Mouse (Mus musculus): ENCODE measurements around the gene Gfod1. TPM values are rescaled to one million over a fixed set of nuclear protein-coding genes. Genes with fewer than 3 reads are reported as not detected.
A peak's percentile ranks its signal among the peaks of the same experiment; 100 is the strongest.

Gfod1 gene
- polyA plus RNA-seq, 1 experiment: 9.8 TPM

- TF ChIP-seq POLR2A (IDR thresholded peaks at IDR 0.05; ENCODE audit: borderline replicate concordance, extremely low read depth, insufficient read depth, insufficient read length, poor library complexity, severe bottlenecking): no peak
- no peak for TF ChIP-seq CTCF (IDR thresholded peaks at IDR 0.05; ENCODE audit: borderline replicate concordance, extremely low read depth, insufficient read depth, insufficient read length)
- no peak for DNase-seq (ENCODE audit: low read depth)
These were observed 17.5 kb upstream of the Gfod1 start for GRCm38 (mm10) chr13:43321492-43321891.

- DNase-seq (ENCODE audit: low read depth): no peak
- TF ChIP-seq CTCF (IDR thresholded peaks at IDR 0.05; ENCODE audit: borderline replicate concordance, extremely low read depth, insufficient read depth, insufficient read length) (no peak), POLR2A (IDR thresholded peaks at IDR 0.05; ENCODE audit: borderline replicate concordance, extremely low read depth, insufficient read depth, insufficient read length, poor library complexity, severe bottlenecking) (no peak)
These were observed 15.4 kb upstream of the Gfod1 start for GRCm38 (mm10) chr13:43319396-43319795.

GRCm38 (mm10) chr13:43317411-43317810, 13.4 kb upstream of the Gfod1 start:
- TF ChIP-seq CTCF (IDR thresholded peaks at IDR 0.05; ENCODE audit: borderline replicate concordance, extremely low read depth, insufficient read depth, insufficient read length): no peak
- TF ChIP-seq POLR2A (IDR thresholded peaks at IDR 0.05; ENCODE audit: borderline replicate concordance, extremely low read depth, insufficient read depth, insufficient read length, poor library complexity, severe bottlenecking): no peak
- DNase-seq (ENCODE audit: low read depth): no peak

GRCm38 (mm10) chr13:43305181-43305924, 1.4 kb upstream of the Gfod1 start:
- DNase-seq (ENCODE audit: low read depth): no peak
- no peak for TF ChIP-seq POLR2A (IDR thresholded peaks at IDR 0.05; ENCODE audit: borderline replicate concordance, extremely low read depth, insufficient read depth, insufficient read length, poor library complexity, severe bottlenecking)
- TF ChIP-seq CTCF (IDR thresholded peaks at IDR 0.05; ENCODE audit: borderline replicate concordance, extremely low read depth, insufficient read depth, insufficient read length): no peak

GRCm38 (mm10) chr13:43304700-43305099, 728 bp upstream of the Gfod1 start:
- no peak for TF ChIP-seq CTCF (IDR thresholded peaks at IDR 0.05; ENCODE audit: borderline replicate concordance, extremely low read depth, insufficient read depth, insufficient read length)
- no peak for TF ChIP-seq POLR2A (IDR thresholded peaks at IDR 0.05; ENCODE audit: borderline replicate concordance, extremely low read depth, insufficient read depth, insufficient read length, poor library complexity, severe bottlenecking)
- DNase-seq (ENCODE audit: low read depth): peak; percentile 48

GRCm38 (mm10) chr13:43303161-43303965, 609 bp downstream of the Gfod1 start:
- TF ChIP-seq POLR2A (IDR thresholded peaks at IDR 0.05; ENCODE audit: borderline replicate concordance, extremely low read depth, insufficient read depth, insufficient read length, poor library complexity, severe bottlenecking): no peak
- no peak for TF ChIP-seq CTCF (IDR thresholded peaks at IDR 0.05; ENCODE audit: borderline replicate concordance, extremely low read depth, insufficient read depth, insufficient read length)
- DNase-seq (ENCODE audit: low read depth): peak; percentile 72

GRCm38 (mm10) chr13:43302651-43303160, 1.3 kb downstream of the Gfod1 start:
- peak; percentile 65 for DNase-seq (ENCODE audit: low read depth)

GRCm38 (mm10) chr13:43302239-43302638, 1.7 kb downstream of the Gfod1 start:
- TF ChIP-seq CTCF (IDR thresholded peaks at IDR 0.05; ENCODE audit: borderline replicate concordance, extremely low read depth, insufficient read depth, insufficient read length) (no peak), POLR2A (IDR thresholded peaks at IDR 0.05; ENCODE audit: borderline replicate concordance, extremely low read depth, insufficient read depth, insufficient read length, poor library complexity, severe bottlenecking) (no peak)
- DNase-seq (ENCODE audit: low read depth): peak; percentile 66

More at GRCm38 (mm10) chr13:43302651-43303160, 1.3 kb downstream of the Gfod1 start:
- TF ChIP-seq CTCF (IDR thresholded peaks at IDR 0.05; ENCODE audit: borderline replicate concordance, extremely low read depth, insufficient read depth, insufficient read length): no peak
- TF ChIP-seq POLR2A (IDR thresholded peaks at IDR 0.05; ENCODE audit: borderline replicate concordance, extremely low read depth, insufficient read depth, insufficient read length, poor library complexity, severe bottlenecking): no peak

GRCm38 (mm10) chr13:43300906-43301305, 3.1 kb downstream of the Gfod1 start:
- no peak for DNase-seq (ENCODE audit: low read depth)
- TF ChIP-seq CTCF (IDR thresholded peaks at IDR 0.05; ENCODE audit: borderline replicate concordance, extremely low read depth, insufficient read depth, insufficient read length) (no peak), POLR2A (IDR thresholded peaks at IDR 0.05; ENCODE audit: borderline replicate concordance, extremely low read depth, insufficient read depth, insufficient read length, poor library complexity, severe bottlenecking) (no peak)

GRCm38 (mm10) chr13:43300366-43300765, 3.6 kb downstream of the Gfod1 start:
- TF ChIP-seq POLR2A (IDR thresholded peaks at IDR 0.05; ENCODE audit: borderline replicate concordance, extremely low read depth, insufficient read depth, insufficient read length, poor library complexity, severe bottlenecking): no peak
- no peak for TF ChIP-seq CTCF (IDR thresholded peaks at IDR 0.05; ENCODE audit: borderline replicate concordance, extremely low read depth, insufficient read depth, insufficient read length)
- no peak for DNase-seq (ENCODE audit: low read depth)

GRCm38 (mm10) chr13:43299171-43299570, 4.8 kb downstream of the Gfod1 start:
- TF ChIP-seq POLR2A (IDR thresholded peaks at IDR 0.05; ENCODE audit: borderline replicate concordance, extremely low read depth, insufficient read depth, insufficient read length, poor library complexity, severe bottlenecking): no peak
- TF ChIP-seq CTCF (IDR thresholded peaks at IDR 0.05; ENCODE audit: borderline replicate concordance, extremely low read depth, insufficient read depth, insufficient read length): no peak
- DNase-seq (ENCODE audit: low read depth): no peak
